Mouse (Mus musculus): ENCODE measurements around the gene Gm11034. TPM values are rescaled to one million over a fixed set of nuclear protein-coding genes. Genes with fewer than 3 reads are reported as not detected.
A peak's percentile ranks its signal among the peaks of the same experiment; 100 is the strongest.

Gm11034 gene
- polyA plus RNA-seq, 1 experiment from 2014 or later, result not detected

DNA sequence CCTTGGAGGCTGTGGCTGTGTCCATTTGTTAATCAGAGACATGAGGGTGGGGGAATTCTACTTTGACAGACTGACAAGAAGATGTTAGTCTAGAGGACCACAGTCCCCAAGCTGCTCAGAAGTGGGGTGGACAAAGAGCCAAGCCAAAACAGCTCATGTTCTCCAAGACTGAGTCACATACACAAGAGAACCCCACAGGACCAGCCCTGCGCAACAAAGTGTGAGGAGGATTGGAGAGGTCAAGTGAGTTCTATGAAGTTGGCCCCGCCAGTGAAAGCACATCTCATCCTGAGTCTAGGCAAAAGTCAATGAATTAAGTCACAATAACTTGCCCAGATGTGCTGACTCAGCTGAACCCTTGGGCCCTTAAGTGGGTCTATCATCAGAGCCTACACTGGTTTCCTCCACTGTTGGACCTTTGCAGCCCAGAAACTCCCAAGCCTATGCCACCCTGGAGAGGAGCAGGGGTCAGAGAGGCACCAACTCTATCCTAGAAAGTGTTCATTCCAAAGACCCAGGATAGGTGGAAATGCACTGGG lies 25.6 kb downstream of the Gm11034 start:
- Histone ChIP-seq H3K27ac (no peak overlapping the region), H3K4me3 (ENCODE audit: inconsistent target) (no peak overlapping the region), H3K36me3 (ENCODE audit: inconsistent target) (no peaks in the 10 kb centered on the region), H3K79me2 (ENCODE audit: inconsistent target) (no peaks in the 10 kb centered on the region)
- WGBS (ENCODE audit: missing documents), result 100% methylated on average over 1 of the region's 2 CpGs

DNA sequence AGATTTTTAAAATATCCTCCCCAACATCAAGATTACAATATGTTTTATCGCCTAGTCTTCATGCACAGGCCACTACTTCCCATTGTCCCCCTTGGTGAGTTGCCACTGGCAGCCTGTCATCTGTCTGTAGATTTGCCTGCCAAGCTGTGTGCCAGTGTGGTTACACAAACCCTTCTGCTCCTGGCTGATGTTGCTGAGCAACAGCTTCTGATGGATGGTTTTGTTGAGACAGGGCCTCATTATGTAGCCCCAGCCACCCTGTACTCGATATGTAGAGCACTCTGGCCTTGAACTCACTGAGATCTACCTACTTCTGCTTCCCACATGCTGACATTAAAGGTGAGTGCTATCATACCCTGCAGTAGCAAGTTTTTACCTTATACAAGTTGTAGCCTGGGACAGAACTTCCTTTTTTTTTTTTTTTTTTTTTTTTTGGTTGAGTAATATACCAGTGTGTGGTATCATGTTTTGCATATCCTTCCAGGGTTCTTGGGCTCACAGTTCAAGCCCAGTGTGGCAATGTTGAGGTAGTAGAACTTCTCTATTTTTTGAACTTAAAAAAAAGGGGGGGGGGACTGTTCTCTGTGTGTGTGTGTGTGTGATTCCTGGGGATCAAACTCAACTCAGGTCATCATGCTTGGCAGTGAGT lies 29.8 kb downstream of the Gm11034 start:
- Histone ChIP-seq H3K36me3 (ENCODE audit: inconsistent target) (peaks cover 19% of the 10 kb centered on the region; the same call in 1 of the 2 replicates), H3K4me3 (ENCODE audit: inconsistent target) (no peak overlapping the region), H3K27ac (no peak overlapping the region), H3K79me2 (ENCODE audit: inconsistent target) (no peaks in the 10 kb centered on the region)
- WGBS (ENCODE audit: missing documents), result 14% methylated on average over 2 of the region's 2 CpGs

DNA sequence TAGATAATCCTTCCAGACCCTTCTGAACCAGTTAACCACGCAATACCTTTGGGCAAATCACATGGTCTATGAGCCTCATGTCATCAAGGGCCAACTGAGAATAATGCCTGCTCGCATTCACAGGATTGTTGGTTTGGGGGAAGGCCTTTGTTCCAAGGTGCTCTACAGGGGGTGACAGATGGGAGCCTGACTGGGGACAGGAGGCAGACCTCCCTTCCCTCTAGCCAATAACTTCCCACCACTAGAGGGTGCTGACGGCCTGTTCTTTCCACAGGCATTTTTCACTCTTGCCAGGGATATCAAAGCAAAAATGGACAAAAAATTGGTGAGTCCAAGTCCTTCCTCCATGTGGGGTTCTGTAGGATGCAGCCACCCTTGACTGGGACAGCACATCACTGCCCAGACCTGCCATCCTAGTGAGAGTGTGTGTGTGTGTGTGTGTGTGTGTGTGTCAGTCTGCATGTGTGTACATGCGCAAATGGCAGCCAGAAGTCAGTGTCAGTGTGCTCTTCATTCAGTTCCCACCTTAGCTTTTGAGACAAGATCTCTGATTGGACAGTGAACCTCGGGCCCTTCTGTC lies 36.0 kb downstream of the Gm11034 start:
- whole genome bisulfite sequencing (ENCODE audit: missing documents), result 66% methylated on average over 5 of the region's 5 CpGs
- H3K27ac ChIP-seq, result no peak overlapping the region
- H3K36me3 ChIP-seq (ENCODE audit: inconsistent target), result peaks cover 66% of the 10 kb centered on the region
- no peaks in the 10 kb centered on the region for H3K79me2 ChIP-seq (ENCODE audit: inconsistent target)
- no peak overlapping the region for H3K4me3 ChIP-seq (ENCODE audit: inconsistent target)

- Histone ChIP-seq H3K4me3 (ENCODE audit: inconsistent target) (no peak overlapping the region), H3K36me3 (ENCODE audit: inconsistent target) (peaks cover 60% of the 10 kb centered on the region), H3K27ac (peak overlapping the region; percentile 39), H3K79me2 (ENCODE audit: inconsistent target) (peaks cover 37% of the 10 kb centered on the region)
- 80% methylated on average over 3 of the region's 3 CpGs for WGBS (ENCODE audit: missing documents)
These were observed 43.7 kb downstream of the Gm11034 start for GRCm38 (mm10) chr8:72169681-72170249.

DNA sequence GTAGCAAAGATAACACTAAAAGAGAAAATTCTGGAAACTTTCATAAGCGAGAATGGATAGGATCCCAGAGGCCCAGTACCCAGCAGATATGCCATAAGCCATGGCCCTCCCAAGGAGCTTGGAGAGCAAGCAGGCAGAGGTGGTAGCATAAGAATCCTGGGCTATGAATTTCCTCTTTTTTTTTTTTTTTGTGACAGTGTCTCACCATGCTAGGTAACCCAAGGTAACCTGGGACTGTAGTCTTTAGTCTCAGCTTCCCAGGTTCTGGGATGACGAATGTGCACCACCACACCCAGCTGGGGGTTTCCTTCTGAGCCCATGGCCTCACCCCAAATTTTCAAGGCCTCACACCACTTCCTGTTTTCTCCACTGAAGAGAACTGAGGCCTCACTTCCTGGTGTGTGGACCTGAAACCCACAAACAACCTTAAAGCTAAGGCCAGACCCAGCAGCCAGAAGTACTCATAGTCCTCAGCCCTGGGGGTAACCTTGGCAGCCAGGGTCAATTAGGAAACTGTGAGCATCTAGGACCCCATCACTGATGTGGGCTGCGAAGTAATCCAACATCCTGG lies 44.3 kb downstream of the Gm11034 start:
- WGBS (ENCODE audit: missing documents), result 58% methylated on average over 3 of the region's 3 CpGs
- peak overlapping the region; percentile 39 for H3K27ac ChIP-seq
- no peak overlapping the region for H3K4me3 ChIP-seq (ENCODE audit: inconsistent target)
- peaks cover 43% of the 10 kb centered on the region for H3K79me2 ChIP-seq (ENCODE audit: inconsistent target)
- H3K36me3 ChIP-seq (ENCODE audit: inconsistent target), result peaks cover 60% of the 10 kb centered on the region

Other genes with a start within 250 kb of the Gm11034 start
- gene Cyp4f18, start 204.0 kb downstream of the Gm11034 start, polyA plus RNA-seq (2018), result 4.8 to 31.0 TPM (median 8.7 TPM) in 3 replicates
- gene Olfr372, start 172.4 kb downstream of the Gm11034 start, polyA plus RNA-seq (2018), result not detected in 3 replicates
- gene Olfr373, start 130.5 kb downstream of the Gm11034 start, polyA plus RNA-seq (2018), result not detected in 3 replicates
- gene Olfr374, start 106.6 kb downstream of the Gm11034 start, polyA plus RNA-seq (2018), result not detected in 3 replicates
- 152 to 252 TPM (median 227 TPM) in 3 replicates for gene Tpm4, start 78.7 kb downstream of the Gm11034 start, polyA plus RNA-seq (2018)
- 103 to 457 TPM (median 106 TPM) in 3 replicates for gene Rab8a, start 52.4 kb downstream of the Gm11034 start, polyA plus RNA-seq (2018)
- 0.14 to 0.27 TPM (median 0.20 TPM) in 3 replicates for gene Hsh2d, start 24.0 kb downstream of the Gm11034 start, polyA plus RNA-seq (2018)
- not detected in 3 replicates for gene Cib3, start 799 bp downstream of the Gm11034 start, polyA plus RNA-seq (2018)
- 53.0 to 65.8 TPM (median 59.4 TPM) in 3 replicates for gene Fam32a, start 6.1 kb upstream of the Gm11034 start, polyA plus RNA-seq (2018)
- 43.7 to 76.1 TPM (median 50.7 TPM) in 3 replicates for gene Ap1m1, start 26.4 kb upstream of the Gm11034 start, polyA plus RNA-seq (2018)
- gene Gm10282, start 91.6 kb upstream of the Gm11034 start, polyA plus RNA-seq (2018), result 1.1 to 6.6 TPM (median 2.6 TPM) in 3 replicates
- gene Klf2, start 105.4 kb upstream of the Gm11034 start, polyA plus RNA-seq (2018), result 3.1 to 17.3 TPM (median 5.7 TPM) in 3 replicates
- gene Eps15l1, start 207.8 kb upstream of the Gm11034 start, polyA plus RNA-seq (2018), result 36.4 to 53.4 TPM (median 39.6 TPM) in 3 replicates
- 0.50 to 0.60 TPM (median 0.58 TPM) in 3 replicates for gene Calr3, start 230.2 kb upstream of the Gm11034 start, polyA plus RNA-seq (2018)
- 2.4 to 5.8 TPM (median 3.0 TPM) in 3 replicates for gene 1700030K09Rik, start 230.2 kb upstream of the Gm11034 start, polyA plus RNA-seq (2018)